Mouse (Mus musculus) lung, postnatal 0 days (tissue): ENCODE measurements around the gene Nkain2. TPM values are rescaled to one million over a fixed set of nuclear protein-coding genes. Genes with fewer than 3 reads are reported as not detected.

Experiments used
- ATAC-seq: fragments of 200-750 bp; cut with Nextera tagmentation; 2 replicates; pipeline ENCODE4 v1.8.0; 2017; ENCODE audit warnings: moderate library complexity
- DNase-seq: peaks from one replicate; pipeline ENCODE4 v3.0.0-alpha.2; 2016; ENCODE audit warnings: low spot score
- H3K27ac ChIP-seq: fragments of 300-500 bp; sonication (generic); 2 replicates; pipeline ENCODE4 v1.5.1; 2014; ENCODE audit warnings: antibody characterized with exemption, mild to moderate bottlenecking, low read length, mixed read lengths
- H3K27me3 ChIP-seq: fragments of 300-500 bp; sonication (generic); replicated peaks from 2 replicates; pipeline ENCODE4 v1.6.1; 2014; ENCODE audit warnings: low read length, mixed read lengths; ENCODE audit not compliant: insufficient read depth
- H3K36me3 ChIP-seq: fragments of 300-500 bp; sonication (generic); 2 replicates; pipeline ENCODE4 v1.6.1; 2014; ENCODE audit warnings: low read length, mixed read lengths; ENCODE audit not compliant: insufficient read depth
- H3K4me1 ChIP-seq: fragments of 300-500 bp; sonication (generic); 2 replicates; pipeline ENCODE4 v1.6.1; 2014; ENCODE audit warnings: antibody characterized with exemption, low read depth, low read length, mixed read lengths; ENCODE audit not compliant: insufficient read depth
- H3K4me2 ChIP-seq: fragments of 300-500 bp; sonication (generic); replicated peaks from 2 replicates; pipeline ENCODE4 v1.6.1; 2014; ENCODE audit warnings: low read depth, mild to moderate bottlenecking, low read length, moderate library complexity, mixed read lengths
- H3K4me3 ChIP-seq: fragments of 300-500 bp; sonication (generic); 2 replicates; pipeline ENCODE4 v1.5.1; 2014; ENCODE audit warnings: low read depth, low read length
- H3K9ac ChIP-seq: fragments of 300-500 bp; sonication (generic); replicated peaks from 2 replicates; pipeline ENCODE4 v1.6.1; 2014; ENCODE audit warnings: low read depth, mild to moderate bottlenecking
- H3K9me3 ChIP-seq: fragments of 300-500 bp; sonication (generic); 2 replicates; pipeline ENCODE4 v1.6.1; 2016; ENCODE audit warnings: low read length, mixed read lengths
- CTCF ChIP-seq: IDR thresholded peaks from 2 replicates; pipeline ENCODE4 v1.5.1; 2016; ENCODE audit warnings: antibody characterized with exemption, mild to moderate bottlenecking
- EP300 ChIP-seq: IDR thresholded peaks from 2 replicates; pipeline ENCODE4 v1.6.1; 2016; ENCODE audit warnings: antibody characterized with exemption, mild to moderate bottlenecking, control low read depth
- WGBS: fragments of 180-500 bp; shearing (Covaris S2); extraction: QIAGEN DNeasy Blood & Tissue Kit; methylation state at CpG from one replicate; pipeline ENCODE4 v1.1.7; 2014; 5-methylcytosine and 5-hydroxymethylcytosine counted together
- polyA plus RNA-seq: library from polyadenylated mRNA; unstranded; fragments of >200 nt; fragmentation: Nextera tagmentation; extraction: Ambion mirVana; gene quantifications from 2 replicates; pipeline ENCODE4 v1.2.1, GENCODE M21; 2015

The Nkain2 gene
- polyA plus RNA-seq, 1 experiment from 2014 or later, result not detected

DNA sequence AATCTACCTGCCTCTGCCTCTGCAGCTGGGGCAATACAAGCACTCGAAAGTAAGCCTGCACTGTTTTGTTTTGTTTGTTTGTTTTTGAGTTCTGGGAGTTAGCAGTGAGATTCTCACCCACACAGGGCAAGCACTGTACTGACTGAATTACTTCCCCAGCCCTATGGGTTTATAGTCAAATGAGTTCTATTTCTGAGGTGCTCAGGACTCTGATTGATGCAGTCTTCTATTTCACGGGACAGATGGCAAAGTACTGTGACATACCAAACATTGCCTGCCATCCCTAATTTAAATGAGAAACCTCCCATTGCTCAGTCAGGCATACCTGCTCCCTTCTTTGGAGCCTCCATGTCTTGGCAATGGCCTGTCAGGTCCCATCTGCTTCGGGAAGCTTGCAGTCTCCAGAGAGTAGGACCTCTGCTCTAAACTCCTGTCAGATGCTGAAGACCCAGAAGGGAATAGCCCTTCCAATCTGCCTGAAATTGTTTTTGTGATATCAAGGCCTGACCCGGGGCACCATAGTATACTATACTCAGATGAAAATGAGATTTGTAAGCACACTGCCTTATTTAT lies 1016.9 kb downstream of the Nkain2 start:
- no peak overlapping the region for H3K4me2 ChIP-seq
- DNase-seq (no peak), ATAC-seq (no peak)
- H3K36me3 ChIP-seq, result no peaks in the 10 kb centered on the region
- no peak overlapping the region for H3K27ac ChIP-seq
- H3K4me1 ChIP-seq, result no peaks in the 10 kb centered on the region
- TF ChIP-seq EP300 (no peak), CTCF (no peak)
- no peaks in the 10 kb centered on the region for H3K27me3 ChIP-seq
- WGBS, result 62% methylated on average over 4 of the region's 4 CpGs
- H3K9ac ChIP-seq, result no peak overlapping the region
- no peaks in the 10 kb centered on the region for H3K9me3 ChIP-seq
- no peak overlapping the region for H3K4me3 ChIP-seq

GRCm38 (mm10) chr10:31868275-31868674 lies 1022.0 kb downstream of the Nkain2 start:
- Histone ChIP-seq H3K27ac (no peak overlapping the region), H3K4me2 (no peak overlapping the region), H3K9me3 (no peaks in the 10 kb centered on the region), H3K4me1 (no peaks in the 10 kb centered on the region), H3K36me3 (no peaks in the 10 kb centered on the region), H3K9ac (no peak overlapping the region), H3K27me3 (no peaks in the 10 kb centered on the region), H3K4me3 (no peak overlapping the region)
- 50% methylated on average over 1 of the region's 1 CpGs for WGBS
- DNase-seq (peak; percentile 38), ATAC-seq (no peak)
- no peak for TF ChIP-seq EP300
- TF ChIP-seq CTCF, result no peak

DNA sequence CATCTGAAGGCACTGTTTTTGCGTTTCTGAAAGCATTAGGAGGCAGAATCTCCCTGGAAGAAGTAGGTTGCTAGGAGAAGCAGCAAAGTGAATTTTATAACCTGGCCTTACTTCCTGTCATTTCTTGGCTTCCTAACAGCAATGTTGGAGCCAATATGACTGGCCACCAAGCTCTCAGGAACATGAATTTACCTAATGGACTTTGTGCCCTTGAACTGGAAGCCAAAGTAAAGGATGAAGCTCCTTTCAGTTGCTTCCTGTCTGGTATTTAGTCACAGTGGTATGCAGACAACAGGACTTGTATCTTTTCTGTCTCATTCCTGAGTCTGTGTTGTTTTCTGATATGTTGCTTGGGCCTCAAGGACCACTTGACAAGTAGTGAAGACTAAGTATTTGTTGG lies 1063.2 kb downstream of the Nkain2 start:
- Histone ChIP-seq H3K27ac (no peak overlapping the region), H3K4me3 (no peak overlapping the region), H3K27me3 (no peaks in the 10 kb centered on the region), H3K9ac (no peak overlapping the region), H3K4me2 (no peak overlapping the region), H3K4me1 (no peaks in the 10 kb centered on the region), H3K9me3 (no peaks in the 10 kb centered on the region), H3K36me3 (no peaks in the 10 kb centered on the region)
- no peak for TF ChIP-seq EP300
- no peak for TF ChIP-seq CTCF
- DNase-seq, result no peak
- ATAC-seq, result no peak
- 50% methylated on average over 1 of the region's 1 CpGs for WGBS

DNA sequence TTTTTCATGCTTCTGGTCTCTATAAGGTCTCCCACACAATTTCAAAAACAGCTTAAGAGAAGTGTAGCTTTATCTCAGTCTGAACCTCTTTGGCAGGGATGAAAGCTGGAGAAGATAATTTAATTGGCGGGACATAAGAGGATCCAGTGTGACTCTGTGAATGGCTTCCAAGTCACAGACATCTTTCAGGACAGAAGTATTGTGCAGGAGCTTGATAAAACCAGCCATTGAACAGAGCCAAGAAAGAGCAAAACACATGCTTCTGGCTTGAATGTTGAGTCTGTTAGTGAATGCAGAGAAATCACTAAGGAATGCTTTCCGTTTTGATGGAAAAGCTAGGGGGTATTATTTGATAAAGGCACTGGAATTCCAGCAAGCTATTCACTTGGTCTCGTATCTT lies 1077.7 kb downstream of the Nkain2 start:
- DNase-seq, result no peak
- Histone ChIP-seq H3K4me1 (no peaks in the 10 kb centered on the region), H3K4me2 (no peak overlapping the region), H3K36me3 (no peaks in the 10 kb centered on the region), H3K27me3 (no peaks in the 10 kb centered on the region), H3K9ac (no peak overlapping the region), H3K9me3 (no peaks in the 10 kb centered on the region), H3K27ac (no peak overlapping the region), H3K4me3 (no peak overlapping the region)
- ATAC-seq, result no peak
- TF ChIP-seq EP300, result no peak
- TF ChIP-seq CTCF, result no peak
- WGBS, result 57% methylated on average over 3 of the region's 3 CpGs

- H3K9me3 ChIP-seq, result no peaks in the 10 kb centered on the region
- ATAC-seq, result peak; percentile 64
- H3K4me3 ChIP-seq, result no peak overlapping the region
- no peaks in the 10 kb centered on the region for H3K4me1 ChIP-seq
- TF ChIP-seq CTCF, result peak; percentile 95
- TF ChIP-seq EP300, result no peak
- no peaks in the 10 kb centered on the region for H3K36me3 ChIP-seq
- 18% methylated on average over 5 of the region's 5 CpGs for WGBS
- peak; percentile 78 for DNase-seq
- no peak overlapping the region for H3K9ac ChIP-seq
- no peak overlapping the region for H3K4me2 ChIP-seq
- H3K27me3 ChIP-seq, result no peaks in the 10 kb centered on the region
- no peak overlapping the region for H3K27ac ChIP-seq
These were observed 1147.7 kb downstream of the Nkain2 start for GRCm38 (mm10) chr10:31742443-31743057.

DNA sequence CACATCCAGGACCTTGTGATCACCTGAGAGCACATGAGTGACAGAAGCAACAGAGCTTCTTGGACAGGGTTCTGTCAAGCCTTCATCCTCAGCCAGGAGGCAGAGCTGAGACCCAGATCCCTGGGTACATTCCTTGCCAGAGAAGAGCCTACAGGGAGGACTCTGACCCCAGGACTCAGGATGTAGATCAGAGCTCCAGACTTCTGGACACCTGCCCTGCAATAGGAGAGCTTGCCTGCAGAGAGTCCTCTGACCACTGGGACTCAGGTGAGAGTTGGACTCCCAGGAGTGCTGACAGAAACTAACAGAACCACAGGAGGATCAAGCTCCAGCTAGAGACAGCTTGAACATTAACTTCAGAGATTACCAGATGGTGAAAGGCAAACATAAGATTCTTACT lies 1162.2 kb downstream of the Nkain2 start:
- H3K4me1 ChIP-seq, result no peaks in the 10 kb centered on the region
- no peak for TF ChIP-seq CTCF
- no peak for TF ChIP-seq EP300
- H3K9me3 ChIP-seq, result no peaks in the 10 kb centered on the region
- no peak for ATAC-seq
- no peaks in the 10 kb centered on the region for H3K36me3 ChIP-seq
- no peak overlapping the region for H3K4me3 ChIP-seq
- H3K4me2 ChIP-seq, result no peak overlapping the region
- no peaks in the 10 kb centered on the region for H3K27me3 ChIP-seq
- no peak overlapping the region for H3K27ac ChIP-seq
- no peak for DNase-seq
- no peak overlapping the region for H3K9ac ChIP-seq
